Mouse (Mus musculus) cerebellum, postnatal 36 days (tissue): ENCODE data around the gene Ankrd44.
"Not testable (repeated sequence)": the region's sequence is repeated elsewhere in the genome, so short reads cannot be mapped to it uniquely, and the experiment has no call there.

Experiments used
- DNase-seq, 2 experiments: peaks; one replicate each; pipeline ENCODE4 v3.0.0; 2021 to 2022; ENCODE audit warnings: mixed read lengths in 2 of 2

Ankrd44 gene

GRCm38 (mm10) chr1:54925971-54926771 is at the start of gene Ankrd44:
Gene Ankrd44 (minus strand): TSS chr1:54926387.
- peak; percentile 74 to 80 for DNase-seq

- DNase-seq: no peak
These were observed 45.7 kb upstream of the Ankrd44 start for GRCm38 (mm10) chr1:54971687-54972404.

GRCm38 (mm10) chr1:54966858-54967257 is 40.7 kb upstream of the Ankrd44 start:
- no peak for DNase-seq

- DNase-seq: no peak
These were observed 39.2 kb upstream of the Ankrd44 start for GRCm38 (mm10) chr1:54965159-54965995.

- DNase-seq: no peak
These were observed 35.5 kb upstream of the Ankrd44 start for GRCm38 (mm10) chr1:54961724-54962123.

GRCm38 (mm10) chr1:54960613-54961165 is 34.5 kb upstream of the Ankrd44 start:
- no peak for DNase-seq

- DNase-seq: no peak
These were observed 32.3 kb upstream of the Ankrd44 start for GRCm38 (mm10) chr1:54958525-54958924.

GRCm38 (mm10) chr1:54956995-54957394 is 30.8 kb upstream of the Ankrd44 start:
- DNase-seq: not testable (repeated sequence)

GRCm38 (mm10) chr1:54954856-54955255 is 28.7 kb upstream of the Ankrd44 start:
- DNase-seq: no peak

GRCm38 (mm10) chr1:54944648-54945047 is 18.5 kb upstream of the Ankrd44 start:
- no peak for DNase-seq

- DNase-seq: no peak
These were observed 9.3 kb upstream of the Ankrd44 start for GRCm38 (mm10) chr1:54935466-54935865.

GRCm38 (mm10) chr1:54934911-54935310 is 8.7 kb upstream of the Ankrd44 start:
- DNase-seq: no peak

GRCm38 (mm10) chr1:54933646-54934045 is 7.5 kb upstream of the Ankrd44 start:
- DNase-seq: no peak

GRCm38 (mm10) chr1:54932456-54933115 is 6.4 kb upstream of the Ankrd44 start:
- peak; percentile 63 to 67 for DNase-seq

- no peak for DNase-seq
These were observed 5.0 kb upstream of the Ankrd44 start for GRCm38 (mm10) chr1:54931231-54931630.

GRCm38 (mm10) chr1:54930670-54931200 is 4.5 kb upstream of the Ankrd44 start:
- no peak for DNase-seq

- DNase-seq: peak in 1 of 2 experiments; percentile 35
These were observed 694 bp downstream of the Ankrd44 start for GRCm38 (mm10) chr1:54925451-54925934.

- no peak for DNase-seq
These were observed 1.4 kb downstream of the Ankrd44 start for GRCm38 (mm10) chr1:54924760-54925159.

GRCm38 (mm10) chr1:54924309-54924685 is 1.9 kb downstream of the Ankrd44 start:
- no peak for DNase-seq

GRCm38 (mm10) chr1:54923366-54924308 is 2.5 kb downstream of the Ankrd44 start:
- DNase-seq: no peak

- peak; percentile 87 to 89 for DNase-seq
These were observed 3.5 kb downstream of the Ankrd44 start for GRCm38 (mm10) chr1:54922707-54923106.
